Mouse (Mus musculus): ENCODE measurements around the gene Ascc1.

DNA sequence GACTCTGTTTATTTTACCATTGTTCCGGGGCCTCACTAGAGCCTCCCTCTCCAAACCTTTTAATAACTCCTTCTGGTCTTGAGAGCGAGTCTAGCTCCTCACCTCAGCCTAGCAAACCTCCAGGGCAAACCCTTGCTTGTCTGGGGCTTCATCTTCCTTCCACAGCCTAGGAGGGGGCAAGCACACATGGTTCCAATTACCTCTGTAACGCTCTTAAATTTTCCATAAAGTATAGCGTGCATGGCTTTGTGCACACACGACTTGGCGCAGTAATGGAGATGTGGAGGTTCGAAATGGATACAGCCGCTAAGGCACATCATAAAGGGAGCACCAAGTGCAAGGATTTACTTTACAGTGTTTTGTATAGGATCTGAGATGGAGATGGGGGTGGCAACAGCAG is 36.8 kb upstream of the Ascc1 start:
- TF ChIP-seq CTCF (IDR thresholded peaks at IDR 0.05; ENCODE audit: borderline replicate concordance, insufficient read depth, low read depth, low read length) (no peak), POLR2A (IDR thresholded peaks at IDR 0.05; ENCODE audit: borderline replicate concordance, insufficient read depth, low read length) (no peak)
